9 mouse cellular contexts compared by ENCODE assay signal in genomic region chr12:71342397-71342796, GRCm38 (mm10). TPM values are rescaled to one million over a fixed set of nuclear protein-coding genes. Genes with fewer than 3 reads are reported as not detected.
DNase-seq lines count a peak whose midpoint lies in the region; ATAC-seq and TF ChIP-seq lines count a peak whose summit lies in the region.
"Had no signal": no experiment of that assay in that cellular context is flagged by ENCODE, and none has a peak within 500 bp of the region (broad histone marks: within the 10 kb centered on the region; RNA-seq: fewer than 3 reads in every experiment).

No protein-coding gene starts in this region.

- no peak overlapping the region for H3K4me2 ChIP-seq in forebrain, embryonic 13.5 days
- peak overlapping the region; percentile 9; the same call in 1 of the 2 replicates for H3K4me2 ChIP-seq in neural tube, embryonic 15.5 days

- H3K36me3 ChIP-seq in forebrain, embryonic 10.5 days (replicated peaks) = no peaks in the 10 kb centered on the region
- no peaks in the 10 kb centered on the region for H3K36me3 ChIP-seq in forebrain, embryonic 13.5 days (ENCODE audit: poor library complexity, severe bottlenecking)
- H3K36me3 ChIP-seq in heart, adult 2 months (ENCODE audit: control insufficient read depth, insufficient read depth, low read length) = no peaks in the 10 kb centered on the region
- no peaks in the 10 kb centered on the region for H3K36me3 ChIP-seq in neural tube, embryonic 15.5 days

- TF ChIP-seq CTCF in heart, adult 2 months (IDR thresholded peaks at IDR 0.05) = no peak

- no peak for TF ChIP-seq EP300 in heart, adult 2 months (IDR thresholded peaks at IDR 0.05; ENCODE audit: insufficient read depth, low read depth, low read length)

- intact Hi-C loops in heart, adult 2 months (cut with DNase I) = no loop called here

- peaks cover 24% of the 10 kb centered on the region for H3K4me1 ChIP-seq in forebrain, embryonic 10.5 days
- peaks cover 20% of the 10 kb centered on the region; the same call in 1 of the 2 replicates for H3K4me1 ChIP-seq in forebrain, embryonic 13.5 days
- peaks cover 4% of the 10 kb centered on the region for H3K4me1 ChIP-seq in heart, adult 2 months (ENCODE audit: control insufficient read depth, insufficient read depth, low read length)
- peaks cover 17% of the 10 kb centered on the region for H3K4me1 ChIP-seq in neural tube, embryonic 15.5 days

- ATAC-seq in forebrain, embryonic 13.5 days = no peak
- ATAC-seq in neural tube, embryonic 15.5 days (ENCODE audit: low FRiP score) = no peak

- no peak for DNase-seq in forebrain, embryonic 10.5 days (ENCODE audit: extremely low spot score, low spot score)
- peak; percentile 26 to 38 for DNase-seq in CD8-positive naive resting alpha-beta T cell, adult 2 months (ENCODE audit: low read depth in 2 of 2, low spot score in 2 of 2)
- DNase-seq in heart, adult 2 months = peak; percentile 54 to 61
- DNase-seq in kidney, postnatal 25 days = peak; percentile 57 to 67
- no peak for DNase-seq in ovary, postnatal 10 days (ENCODE audit: low spot score)
- DNase-seq in left cerebral cortex, adult 8-10 months (ENCODE audit: low spot score in 2 of 2) = no peak

- WGBS in forebrain, embryonic 10.5 days = 47% methylated on average over 13 of the region's 13 CpGs
- whole genome bisulfite sequencing in forebrain, embryonic 13.5 days = 47% methylated on average over 13 of the region's 13 CpGs
- WGBS in heart, adult 2 months = 40% methylated on average over 13 of the region's 13 CpGs
- 57% methylated on average over 13 of the region's 13 CpGs for WGBS in neural tube, embryonic 15.5 days

- no peaks in the 10 kb centered on the region for H3K9me3 ChIP-seq in forebrain, embryonic 10.5 days
- no peaks in the 10 kb centered on the region for H3K9me3 ChIP-seq in forebrain, embryonic 13.5 days (replicated peaks)
- no peaks in the 10 kb centered on the region for H3K9me3 ChIP-seq in neural tube, embryonic 15.5 days (replicated peaks)

- no peaks in the 10 kb centered on the region for H3K79me2 ChIP-seq in heart, adult 2 months (replicated peaks; ENCODE audit: control insufficient read depth, insufficient read depth, low read length)

- H3K27ac ChIP-seq in forebrain, embryonic 10.5 days = 0 out of 2 replicates have a peak overlapping the region, but pooled peaks have one; percentile 48
- no peak overlapping the region for H3K27ac ChIP-seq in forebrain, embryonic 13.5 days
- peak overlapping the region; percentile 69 for H3K27ac ChIP-seq in heart, adult 2 months
- H3K27ac ChIP-seq in neural tube, embryonic 15.5 days (replicated peaks) = no peak overlapping the region

- no peak overlapping the region for H3K9ac ChIP-seq in forebrain, embryonic 13.5 days
- peak overlapping the region; percentile 44; the same call in 1 of the 2 replicates for H3K9ac ChIP-seq in heart, adult 2 months (ENCODE audit: low read depth, low read length)
- no peak overlapping the region for H3K9ac ChIP-seq in neural tube, embryonic 15.5 days (replicated peaks)

- H3K4me3 ChIP-seq in forebrain, embryonic 10.5 days = no peak overlapping the region
- no peak overlapping the region for H3K4me3 ChIP-seq in forebrain, embryonic 13.5 days
- H3K4me3 ChIP-seq in heart, adult 2 months = peak overlapping the region; percentile 46
- no peak overlapping the region for H3K4me3 ChIP-seq in neural tube, embryonic 15.5 days (replicated peaks)
- H3K4me3 ChIP-seq: erythroblast, embryonic 14.5 days had no signal

- no peaks in the 10 kb centered on the region for H3K27me3 ChIP-seq in forebrain, embryonic 10.5 days (ENCODE audit: poor library complexity, severe bottlenecking)
- no peaks in the 10 kb centered on the region for H3K27me3 ChIP-seq in forebrain, embryonic 13.5 days
- H3K27me3 ChIP-seq in heart, adult 2 months (ENCODE audit: control insufficient read depth, insufficient read depth, low read length) = no peaks in the 10 kb centered on the region
- H3K27me3 ChIP-seq in neural tube, embryonic 15.5 days (replicated peaks) = no peaks in the 10 kb centered on the region

- TF ChIP-seq POLR2A in heart, adult 2 months (IDR thresholded peaks at IDR 0.05; ENCODE audit: insufficient read depth, low read depth, low read length) = no peak

RNA-seq across cellular contexts. Expression of gene Dact1, which starts 32.7 kb away (rescaled TPM):
- 4.9 and 5.6 TPM in 2 replicates for polyA plus RNA-seq in forebrain, embryonic 10.5 days (2016; fragmentation: Nextera tagmentation; extraction: Ambion mirVana)
- polyA plus RNA-seq in forebrain, embryonic 13.5 days (2015; fragmentation: Nextera tagmentation; extraction: Ambion mirVana) = 22.4 and 26.0 TPM in 2 replicates
- total RNA-seq in heart, adult 2 months (2021) = 1 to 10 TPM; 2.5 to 3.8 TPM
- 3.8 and 5.3 TPM in 2 replicates for polyA plus RNA-seq in heart, adult 2 months (2012; rRNA removed)
- 22.2 and 25.0 TPM in 2 replicates for polyA plus RNA-seq in neural tube, embryonic 15.5 days (2015; fragmentation: Nextera tagmentation; extraction: Ambion mirVana)
- total RNA-seq in left cerebral cortex, adult 8-10 months (2022) = 1 to 10 TPM; 5.0 to 9.1 (median 6.6) TPM
- polyA plus RNA-seq: erythroblast, embryonic 14.5 days had no signal

Comparison
In these comparisons a context has a peak if more than half of its experiments do, and no peak if none do; other contexts are left out.
1. H3K27ac ChIP-seq: peak in forebrain, embryonic 10.5 days (single experiment) and heart, adult 2 months (single experiment); none in forebrain, embryonic 13.5 days (single experiment) and neural tube, embryonic 15.5 days (single experiment).
2. DNase-seq: peak in CD8-positive naive resting alpha-beta T cell, adult 2 months (2 of 2), heart, adult 2 months (2 of 2) and kidney, postnatal 25 days (2 of 2); none in forebrain, embryonic 10.5 days (single experiment), ovary, postnatal 10 days (single experiment) and left cerebral cortex, adult 8-10 months (0 of 2).